Mouse (Mus musculus) stomach, embryonic 15.5 days (tissue): ENCODE results near the gene Vamp2. TPM values are rescaled to one million over a fixed set of nuclear protein-coding genes. Genes with fewer than 3 reads are reported as not detected.
A peak's percentile ranks its signal among the peaks of the same experiment; 100 is the strongest.

Source experiments
- ATAC-seq: fragments of 200-750 bp; cut with Nextera tagmentation; 2 replicates; pipeline ENCODE4 v1.8.0; 2017; ENCODE audit warnings: low read depth, moderate number of reproducible peaks, moderate TSS enrichment; ENCODE audit not compliant: insufficient read depth, low FRiP score
- H3K27ac ChIP-seq: fragments of 300-500 bp; sonication (generic); 2 replicates; pipeline ENCODE4 v1.5.1; 2015; ENCODE audit warnings: mild to moderate bottlenecking, inconsistent platforms
- H3K27me3 ChIP-seq: fragments of 300-500 bp; sonication (generic); replicated peaks from 2 replicates; pipeline ENCODE4 v1.6.1; 2015; ENCODE audit warnings: inconsistent platforms
- H3K36me3 ChIP-seq: fragments of 300-500 bp; sonication (generic); 2 replicates; pipeline ENCODE4 v1.6.1; 2015; ENCODE audit warnings: inconsistent platforms
- H3K4me1 ChIP-seq: fragments of 300-500 bp; sonication (generic); 2 replicates; pipeline ENCODE4 v1.6.1; 2015; ENCODE audit warnings: inconsistent platforms
- H3K4me2 ChIP-seq: fragments of 300-500 bp; sonication (generic); 2 replicates; pipeline ENCODE4 v1.6.1; 2015; ENCODE audit warnings: mild to moderate bottlenecking, inconsistent platforms
- H3K4me3 ChIP-seq: fragments of 300-500 bp; sonication (generic); replicated peaks from 2 replicates; pipeline ENCODE4 v1.5.1; 2015; ENCODE audit warnings: inconsistent platforms
- H3K9ac ChIP-seq: fragments of 300-500 bp; sonication (generic); 2 replicates; pipeline ENCODE4 v1.6.1; 2015; ENCODE audit warnings: inconsistent platforms
- H3K9me3 ChIP-seq: fragments of 300-500 bp; sonication (generic); 2 replicates; pipeline ENCODE4 v1.6.1; 2016; ENCODE audit warnings: inconsistent platforms
- WGBS: fragments of 180-500 bp; shearing (Covaris S2); methylation state at CpG from one replicate; pipeline ENCODE4 v1.1.7; 2015; 5-methylcytosine and 5-hydroxymethylcytosine counted together
- polyA plus RNA-seq: library from polyadenylated mRNA; unstranded; fragments of >200 nt; fragmentation: Nextera tagmentation; extraction: Ambion mirVana; gene quantifications from 2 replicates; pipeline ENCODE4 v1.2.1, GENCODE M21; 2015

The Vamp2 gene
- polyA plus RNA-seq, 1 experiment from 2014 or later, result 68.5 TPM

- Histone ChIP-seq H3K27me3 (no peaks in the 10 kb centered on the region), H3K4me1 (peaks cover 11% of the 10 kb centered on the region), H3K4me2 (no peak overlapping the region), H3K27ac (no peak overlapping the region), H3K9ac (no peak overlapping the region), H3K4me3 (no peak overlapping the region), H3K9me3 (no peaks in the 10 kb centered on the region), H3K36me3 (peaks cover 85% of the 10 kb centered on the region)
- ATAC-seq, result no peak
- 84% methylated on average over 14 of the region's 14 CpGs for WGBS
Observed at GRCm38 (mm10) chr11:69104487-69104886, 16.2 kb downstream of the Vamp2 start.

GRCm38 (mm10) chr11:69105227-69105626 is 16.9 kb downstream of the Vamp2 start:
- H3K9me3 ChIP-seq, result no peaks in the 10 kb centered on the region
- no peak overlapping the region for H3K4me2 ChIP-seq
- no peak overlapping the region for H3K4me3 ChIP-seq
- no peak overlapping the region for H3K27ac ChIP-seq
- H3K9ac ChIP-seq, result no peak overlapping the region
- H3K27me3 ChIP-seq, result no peaks in the 10 kb centered on the region
- H3K4me1 ChIP-seq, result peaks cover 10% of the 10 kb centered on the region
- peaks cover 85% of the 10 kb centered on the region for H3K36me3 ChIP-seq
- WGBS, result 80% methylated on average over 6 of the region's 6 CpGs
- no peak for ATAC-seq

- Histone ChIP-seq H3K4me3 (no peak overlapping the region), H3K4me2 (no peak overlapping the region), H3K9me3 (no peaks in the 10 kb centered on the region), H3K27me3 (no peaks in the 10 kb centered on the region), H3K27ac (no peak overlapping the region), H3K36me3 (peaks cover 81% of the 10 kb centered on the region), H3K4me1 (peaks cover 6% of the 10 kb centered on the region; the same call in 1 of the 2 replicates), H3K9ac (no peak overlapping the region)
- 85% methylated on average over 2 of the region's 2 CpGs for WGBS
- no peak for ATAC-seq
Observed at GRCm38 (mm10) chr11:69105796-69106195, 17.5 kb downstream of the Vamp2 start.

GRCm38 (mm10) chr11:69106299-69106698 is 18.0 kb downstream of the Vamp2 start:
- H3K9ac ChIP-seq, result no peak overlapping the region
- 93% methylated on average over 11 of the region's 11 CpGs for WGBS
- H3K9me3 ChIP-seq, result no peaks in the 10 kb centered on the region
- H3K4me2 ChIP-seq, result no peak overlapping the region
- peaks cover 7% of the 10 kb centered on the region; the same call in 1 of the 2 replicates for H3K4me1 ChIP-seq
- H3K27me3 ChIP-seq, result no peaks in the 10 kb centered on the region
- peaks cover 76% of the 10 kb centered on the region for H3K36me3 ChIP-seq
- H3K4me3 ChIP-seq, result no peak overlapping the region
- no peak overlapping the region for H3K27ac ChIP-seq
- ATAC-seq, result no peak

- Histone ChIP-seq H3K4me1 (peaks cover 9% of the 10 kb centered on the region; the same call in 1 of the 2 replicates), H3K9me3 (no peaks in the 10 kb centered on the region), H3K27me3 (no peaks in the 10 kb centered on the region), H3K27ac (no peak overlapping the region), H3K4me3 (no peak overlapping the region), H3K4me2 (no peak overlapping the region), H3K36me3 (peaks cover 72% of the 10 kb centered on the region), H3K9ac (no peak overlapping the region)
- WGBS, result 90% methylated on average over 11 of the region's 11 CpGs
- no peak for ATAC-seq
Observed at GRCm38 (mm10) chr11:69106842-69107241, 18.6 kb downstream of the Vamp2 start.

- H3K4me2 ChIP-seq, result no peak overlapping the region
- 87% methylated on average over 11 of the region's 11 CpGs for WGBS
- H3K36me3 ChIP-seq, result peaks cover 64% of the 10 kb centered on the region
- no peak overlapping the region for H3K27ac ChIP-seq
- H3K9me3 ChIP-seq, result no peaks in the 10 kb centered on the region
- no peak overlapping the region for H3K9ac ChIP-seq
- no peak for ATAC-seq
- no peaks in the 10 kb centered on the region for H3K27me3 ChIP-seq
- H3K4me3 ChIP-seq, result no peak overlapping the region
- H3K4me1 ChIP-seq, result peaks cover 9% of the 10 kb centered on the region; the same call in 1 of the 2 replicates
Observed at GRCm38 (mm10) chr11:69107676-69108075, 19.4 kb downstream of the Vamp2 start.

- 94% methylated on average over 9 of the region's 9 CpGs for WGBS
- H3K9me3 ChIP-seq, result no peaks in the 10 kb centered on the region
- H3K27me3 ChIP-seq, result no peaks in the 10 kb centered on the region
- H3K4me3 ChIP-seq, result no peak overlapping the region
- no peak overlapping the region for H3K9ac ChIP-seq
- peaks cover 58% of the 10 kb centered on the region for H3K36me3 ChIP-seq
- no peak for ATAC-seq
- H3K4me2 ChIP-seq, result no peak overlapping the region
- peaks cover 9% of the 10 kb centered on the region; the same call in 1 of the 2 replicates for H3K4me1 ChIP-seq
- no peak overlapping the region for H3K27ac ChIP-seq
Observed at GRCm38 (mm10) chr11:69108223-69108622, 19.9 kb downstream of the Vamp2 start.

- peaks cover 48% of the 10 kb centered on the region for H3K36me3 ChIP-seq
- 79% methylated on average over 13 of the region's 13 CpGs for WGBS
Observed at GRCm38 (mm10) chr11:69109032-69109900, 21.0 kb downstream of the Vamp2 start.

GRCm38 (mm10) chr11:69110319-69111046 is 22.2 kb downstream of the Vamp2 start:
- Histone ChIP-seq H3K4me2 (peak overlapping the region; percentile 61), H3K9me3 (no peaks in the 10 kb centered on the region), H3K9ac (peak overlapping the region; percentile 26; the same call in 1 of the 2 replicates), H3K27ac (peak overlapping the region; percentile 63), H3K4me1 (peaks cover 9% of the 10 kb centered on the region; the same call in 1 of the 2 replicates), H3K4me3 (peak overlapping the region; percentile 50), H3K36me3 (peaks cover 36% of the 10 kb centered on the region), H3K27me3 (no peaks in the 10 kb centered on the region)
- WGBS, result 2% methylated on average over 30 of the region's 30 CpGs
- ATAC-seq, result peak; percentile 44; the same call in 1 of the 2 replicates

More at GRCm38 (mm10) chr11:69109032-69109900, 21.0 kb downstream of the Vamp2 start:
- no peak overlapping the region for H3K4me2 ChIP-seq
- H3K4me1 ChIP-seq, result peaks cover 9% of the 10 kb centered on the region; the same call in 1 of the 2 replicates
- no peaks in the 10 kb centered on the region for H3K9me3 ChIP-seq
- no peak for ATAC-seq
- no peaks in the 10 kb centered on the region for H3K27me3 ChIP-seq
- no peak overlapping the region for H3K9ac ChIP-seq
- H3K4me3 ChIP-seq, result no peak overlapping the region
- 0 out of 2 replicates have a peak overlapping the region, but pooled peaks have one; percentile 63 for H3K27ac ChIP-seq

- no peak for ATAC-seq
- Histone ChIP-seq H3K27ac (no peak overlapping the region), H3K36me3 (peaks cover 28% of the 10 kb centered on the region), H3K4me3 (peak overlapping the region; percentile 50), H3K27me3 (no peaks in the 10 kb centered on the region), H3K4me1 (peaks cover 9% of the 10 kb centered on the region; the same call in 1 of the 2 replicates), H3K9me3 (no peaks in the 10 kb centered on the region), H3K4me2 (peak overlapping the region; percentile 61), H3K9ac (peak overlapping the region; percentile 26; the same call in 1 of the 2 replicates)
- 8% methylated on average over 21 of the region's 21 CpGs for WGBS
Observed at GRCm38 (mm10) chr11:69111051-69111810, 22.9 kb downstream of the Vamp2 start.

- Histone ChIP-seq H3K4me2 (no peak overlapping the region), H3K4me1 (peaks cover 11% of the 10 kb centered on the region; the same call in 1 of the 2 replicates), H3K9ac (no peak overlapping the region), H3K9me3 (no peaks in the 10 kb centered on the region), H3K27me3 (no peaks in the 10 kb centered on the region), H3K36me3 (peaks cover 24% of the 10 kb centered on the region), H3K4me3 (no peak overlapping the region), H3K27ac (no peak overlapping the region)
- ATAC-seq, result no peak
- 66% methylated on average over 4 of the region's 4 CpGs for WGBS
Observed at GRCm38 (mm10) chr11:69111865-69112264, 23.6 kb downstream of the Vamp2 start.
